Mouse (Mus musculus) lung, adult 2 months (tissue): Measurements from ENCODE around the gene Timp2. TPM values are rescaled to one million over a fixed set of nuclear protein-coding genes. Genes with fewer than 3 reads are reported as not detected.

Source experiments
- DNase-seq: peaks from one replicate; pipeline ENCODE4 v3.0.0; 2022
- H3K4me1 ChIP-seq: fragments of 200-500 bp; 2 replicates; pipeline ENCODE4 v1.6.1; 2011; ENCODE audit warnings: low read length; ENCODE audit not compliant: control insufficient read depth, insufficient read depth
- H3K4me3 ChIP-seq: fragments of 200-500 bp; replicated peaks from 2 replicates; pipeline ENCODE3; 2011; ENCODE audit warnings: low read depth, mild to moderate bottlenecking, control low read depth, low read length; ENCODE audit errors: extremely low read depth
- CTCF ChIP-seq: fragments of 200-500 bp; IDR thresholded peaks from 2 replicates; pipeline ENCODE4 v1.5.1; 2011; ENCODE audit warnings: mild to moderate bottlenecking, low read length, control low read depth; ENCODE audit not compliant: insufficient read depth
- POLR2A ChIP-seq: fragments of 200-500 bp; IDR thresholded peaks from 2 replicates; pipeline ENCODE4 v1.6.1; 2011; ENCODE audit warnings: low read depth, mild to moderate bottlenecking, control low read depth, low read length, borderline replicate concordance; ENCODE audit errors: extremely low read depth
- WGBS: fragments of 180-500 bp; shearing (Covaris S2); methylation state at CpG from one replicate; pipeline ENCODE4 v1.1.7; 2018; 5-methylcytosine and 5-hydroxymethylcytosine counted together
- polyA plus RNA-seq: library from polyadenylated mRNA; depleted of rRNA; stranded (reverse); fragments of >200 nt; gene quantifications from 2 replicates; pipeline ENCODE4 v1.2.3, GENCODE M21; 2012

Timp2 gene
- polyA plus RNA-seq, 1 experiment = 397 TPM

DNA sequence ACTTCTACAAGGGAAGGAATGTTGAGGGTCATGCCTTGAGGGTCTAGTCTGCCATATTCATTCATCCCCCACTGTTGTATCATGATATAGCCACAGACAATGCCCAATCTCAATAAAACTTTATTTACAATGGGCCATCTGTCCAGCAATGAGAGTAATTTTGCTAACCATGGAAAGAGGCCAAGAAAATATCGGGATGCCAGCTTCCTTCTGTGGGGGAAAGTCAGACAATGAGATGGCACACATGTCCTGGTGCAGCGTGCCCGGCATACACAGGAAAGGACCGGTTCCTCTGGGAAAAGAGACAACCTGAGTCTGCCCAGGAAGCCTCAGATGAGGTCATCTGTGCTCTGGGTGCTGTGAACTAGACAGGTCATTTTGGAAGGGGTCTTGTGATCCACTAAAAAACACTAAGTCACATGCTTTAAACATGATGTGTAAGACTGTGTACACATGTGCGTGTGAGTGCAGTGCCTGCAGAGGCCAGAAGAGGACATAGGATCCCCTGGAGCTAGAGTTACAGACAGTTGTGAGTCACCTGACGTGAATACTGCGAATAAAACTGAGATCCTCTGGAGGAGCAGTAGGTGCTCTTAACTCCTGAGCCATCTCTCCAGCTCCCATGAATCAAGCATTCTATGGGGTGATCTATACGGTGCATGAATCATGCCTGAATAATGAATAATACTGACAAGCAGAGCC, 9.0 kb downstream of the Timp2 start:
- no peak for TF ChIP-seq CTCF
- TF ChIP-seq POLR2A = no peak
- Histone ChIP-seq H3K4me1 (peaks cover 21% of the 10 kb centered on the region), H3K4me3 (no peak overlapping the region)
- DNase-seq = no peak
- 67% methylated on average over 8 of the region's 8 CpGs for WGBS

DNA sequence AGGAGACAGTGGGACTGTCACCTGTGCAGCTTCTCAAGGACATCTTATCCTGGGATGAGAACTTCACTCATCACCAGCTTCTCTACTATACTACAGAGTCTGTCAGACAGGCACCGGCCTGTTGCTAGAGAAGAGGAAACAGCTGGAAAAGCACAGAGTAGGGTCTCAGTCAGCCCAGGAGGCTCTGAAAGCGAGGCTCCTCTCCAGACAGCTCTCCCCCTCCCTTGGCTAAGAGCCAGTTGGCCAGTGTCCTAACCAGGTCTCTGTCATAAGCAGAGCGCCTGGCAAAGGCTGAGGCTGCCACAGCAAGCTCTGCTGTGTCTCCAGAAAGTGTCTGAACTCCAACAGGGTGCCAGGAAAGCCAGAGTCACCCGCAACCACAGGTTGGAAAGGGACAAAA, 9.8 kb downstream of the Timp2 start:
- TF ChIP-seq CTCF (no peak), POLR2A (no peak)
- 37% methylated on average over 4 of the region's 4 CpGs for WGBS
- Histone ChIP-seq H3K4me1 (peaks cover 21% of the 10 kb centered on the region), H3K4me3 (no peak overlapping the region)
- no peak for DNase-seq

DNA sequence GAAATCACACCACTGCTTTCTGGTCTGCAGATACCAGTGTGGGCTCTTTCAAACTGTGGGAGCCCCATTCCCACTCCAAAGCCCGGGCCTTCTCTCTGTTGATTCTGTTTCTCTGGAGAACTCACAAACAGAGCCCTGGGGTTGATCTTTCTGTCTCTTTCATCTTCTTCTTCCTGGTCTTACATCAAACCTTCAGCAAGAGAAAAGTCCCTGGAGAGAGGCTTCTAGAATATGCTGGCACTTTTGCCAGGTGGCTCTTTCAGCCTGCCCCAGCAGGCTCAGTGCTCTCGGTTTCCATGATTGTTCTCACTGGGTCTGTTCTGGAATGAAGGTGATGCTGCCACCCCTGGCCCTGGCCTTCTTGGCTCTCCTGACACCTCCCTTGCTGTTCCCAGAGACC, 11.9 kb downstream of the Timp2 start:
- WGBS = 57% methylated on average over 2 of the region's 2 CpGs

DNA sequence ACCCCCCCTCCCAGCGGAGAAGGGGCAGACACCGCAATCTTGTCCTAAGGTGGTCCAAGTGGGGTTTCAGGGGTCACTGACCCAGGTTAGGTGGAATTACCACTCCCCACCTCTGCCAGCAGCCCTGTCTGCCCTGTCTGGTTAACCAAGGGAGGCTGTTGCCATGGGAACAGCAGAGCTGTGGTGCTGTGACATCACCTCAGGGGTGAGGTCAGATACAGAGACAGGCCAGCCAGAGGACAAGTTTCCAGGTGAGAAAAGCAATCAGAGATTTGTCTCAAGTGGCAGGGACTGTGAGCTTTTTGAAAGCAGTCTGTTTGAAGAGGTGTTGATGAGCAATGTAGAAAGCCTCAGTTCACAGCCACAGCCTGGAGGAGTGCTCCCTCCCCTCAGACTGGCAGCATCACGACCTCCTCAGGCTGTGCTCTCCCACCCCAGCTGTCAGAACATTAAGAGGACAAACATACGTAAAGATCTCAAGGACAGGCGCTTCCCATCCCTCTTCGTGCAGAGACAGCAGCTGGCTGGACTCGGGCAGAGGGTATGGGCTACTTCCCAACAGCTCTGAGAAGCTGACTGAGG, 13.0 kb downstream of the Timp2 start, which contains the start of gene Cep295nl:
Cep295nl (minus strand) TSS at position 101 of the 582 bp plus-strand sequence.
- no peak for DNase-seq
- Histone ChIP-seq H3K4me3 (no peak within 1 kb of the TSS), H3K4me1 (peaks cover 5% of the 10 kb centered on the region)
- WGBS = 46% methylated on average over 7 of the region's 7 CpGs
- TF ChIP-seq POLR2A (no peak), CTCF (no peak)

More for the DNA sequence above, 11.9 kb downstream of the Timp2 start:
- Histone ChIP-seq H3K4me1 (peaks cover 13% of the 10 kb centered on the region), H3K4me3 (no peak overlapping the region)
- TF ChIP-seq CTCF = no peak
- TF ChIP-seq POLR2A = no peak
- no peak for DNase-seq

DNA sequence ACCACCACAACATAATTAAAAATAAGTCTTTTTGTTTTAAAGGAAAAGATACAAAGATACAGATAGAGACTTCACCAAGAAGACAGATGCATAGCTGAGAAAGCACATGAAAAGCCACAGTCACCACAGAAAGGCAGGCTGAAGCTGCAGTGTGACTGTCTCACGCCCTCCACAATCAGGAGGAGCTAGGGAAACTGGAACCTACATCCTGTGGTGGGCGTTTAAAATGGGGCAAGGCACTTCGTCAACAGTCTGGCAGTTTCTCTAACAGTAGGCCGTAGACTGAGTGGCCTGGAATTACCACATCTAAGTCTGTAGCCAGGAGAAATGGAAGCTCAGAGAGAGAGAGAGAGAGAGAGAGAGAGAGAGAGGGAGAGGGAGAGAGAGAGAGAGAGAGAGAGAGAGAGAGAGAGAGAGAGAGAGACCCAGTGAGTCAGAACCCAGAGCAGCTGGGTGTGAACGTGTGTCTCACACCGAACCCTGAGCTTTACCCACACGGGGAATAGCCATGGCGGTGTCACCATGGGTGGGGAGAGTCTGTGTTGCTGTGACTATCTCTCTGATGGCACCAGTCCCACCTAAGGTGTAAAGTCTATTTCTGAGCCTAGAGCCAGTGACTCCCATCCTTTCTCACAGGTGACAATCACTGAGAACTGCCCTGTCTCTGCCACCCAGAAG, 17.9 kb downstream of the Timp2 start:
- TF ChIP-seq CTCF (no peak), POLR2A (no peak)
- peaks cover 3% of the 10 kb centered on the region for H3K4me1 ChIP-seq
- DNase-seq = no peak
- 45% methylated on average over 8 of the region's 8 CpGs for WGBS
- no peak overlapping the region for H3K4me3 ChIP-seq

DNA sequence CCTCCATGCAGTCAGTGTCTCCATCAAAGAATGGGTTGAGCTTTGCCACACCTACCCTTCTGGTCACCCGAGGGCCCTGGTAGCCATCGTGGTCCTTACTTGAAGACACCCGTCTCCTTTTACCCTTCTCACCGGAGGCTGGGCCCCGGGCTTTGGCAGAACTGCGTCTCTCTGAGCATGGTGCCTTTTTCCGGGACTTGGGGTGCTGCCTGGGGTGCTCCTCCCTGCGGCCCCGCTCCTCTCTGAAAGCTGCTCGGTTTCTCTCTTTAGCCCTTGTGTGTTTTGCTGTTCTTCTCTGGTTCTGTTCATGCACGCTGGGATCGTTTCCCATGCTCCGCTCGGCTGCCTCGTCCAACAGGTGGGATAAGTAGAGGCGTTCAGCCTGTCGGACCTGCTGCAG, 22.1 kb downstream of the Timp2 start:
- H3K4me3 ChIP-seq = no peak overlapping the region
- 83% methylated on average over 17 of the region's 17 CpGs for WGBS
- DNase-seq = no peak
- TF ChIP-seq POLR2A = no peak
- H3K4me1 ChIP-seq = no peaks in the 10 kb centered on the region

DNA sequence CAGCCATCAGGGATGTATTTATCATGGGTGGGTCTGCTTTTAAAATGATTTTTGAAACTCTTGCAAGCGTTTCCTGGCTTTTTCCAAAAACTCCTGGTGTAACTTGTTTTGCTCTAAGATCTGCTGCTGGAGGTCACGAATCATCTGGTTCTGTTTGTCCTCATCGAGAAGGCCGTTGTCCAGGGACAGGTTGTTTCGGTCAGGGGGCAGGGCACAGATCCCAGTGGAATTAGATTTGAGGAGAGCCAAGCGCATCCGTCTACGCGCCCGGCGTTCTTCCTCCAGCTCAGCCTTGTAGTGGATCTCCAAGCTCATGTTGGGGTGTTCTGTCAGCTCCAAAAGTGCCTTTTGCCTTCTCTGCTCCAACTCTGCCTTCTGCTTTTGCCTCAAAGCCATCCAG, 23.2 kb downstream of the Timp2 start:
- Histone ChIP-seq H3K4me1 (peaks cover 5% of the 10 kb centered on the region; the same call in 1 of the 2 replicates), H3K4me3 (no peak overlapping the region)
- DNase-seq = no peak
- no peak for TF ChIP-seq POLR2A
- no peak for TF ChIP-seq CTCF
- WGBS = 74% methylated on average over 11 of the region's 11 CpGs

DNA sequence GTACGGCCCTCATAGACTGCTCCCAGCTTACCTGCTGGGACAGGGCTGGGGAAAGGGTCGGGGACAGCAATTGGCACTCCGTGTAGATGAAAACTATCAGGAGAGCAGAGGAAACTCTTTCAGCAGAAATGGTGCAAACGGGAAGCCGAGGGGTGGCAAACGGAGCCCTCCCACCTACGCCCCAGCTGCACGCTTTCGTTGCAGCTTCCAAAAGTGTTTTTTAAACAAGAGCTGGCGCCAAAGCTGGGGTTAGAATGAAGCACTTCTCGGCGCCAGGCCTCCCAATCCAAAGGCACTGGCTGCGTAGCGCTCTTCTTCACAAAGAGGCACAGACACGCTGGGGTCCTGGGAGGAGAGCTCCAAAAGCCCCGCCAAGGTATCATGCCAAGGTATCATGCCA, 24.8 kb downstream of the Timp2 start:
- WGBS = 90% methylated on average over 16 of the region's 16 CpGs
- Histone ChIP-seq H3K4me1 (peaks cover 14% of the 10 kb centered on the region), H3K4me3 (no peak overlapping the region)
- DNase-seq = no peak
- TF ChIP-seq POLR2A (no peak), CTCF (no peak)

DNA sequence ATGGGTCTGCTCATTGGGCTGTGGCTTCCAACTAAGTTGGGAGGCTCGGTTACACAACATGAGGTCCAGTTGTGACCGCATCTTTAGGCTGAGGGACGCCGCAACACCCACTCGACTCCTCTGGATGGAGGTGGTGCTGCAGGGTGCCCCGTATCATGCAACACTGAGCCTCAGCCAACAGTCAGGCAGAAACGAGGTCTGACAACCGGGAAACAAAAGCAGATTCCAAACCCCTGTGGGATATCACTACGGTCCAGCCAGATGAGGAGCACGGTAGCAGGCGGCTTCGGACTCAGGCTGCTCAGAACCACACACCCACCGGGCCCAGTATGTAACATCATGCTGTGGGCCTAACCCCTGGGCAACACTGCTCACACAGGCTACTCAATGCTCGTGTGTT, 25.2 kb downstream of the Timp2 start:
- DNase-seq = no peak
- Histone ChIP-seq H3K4me3 (no peak overlapping the region), H3K4me1 (peaks cover 14% of the 10 kb centered on the region)
- TF ChIP-seq POLR2A (no peak), CTCF (no peak)
- 79% methylated on average over 14 of the region's 14 CpGs for WGBS
